Mouse (Mus musculus) liver, adult 2 months (tissue): Measurements from ENCODE around the gene Taok1.

Experiments
- CTCF ChIP-seq: fragments of 200-500 bp; IDR thresholded peaks from 2 replicates; pipeline ENCODE4 v1.5.1; 2011; ENCODE audit warnings: low read depth, low read length, control low read depth
- POLR2A ChIP-seq: fragments of 200-500 bp; IDR thresholded peaks from 2 replicates; pipeline ENCODE4 v1.6.1; 2011; ENCODE audit warnings: low read length, control low read depth; ENCODE audit not compliant: insufficient read depth; ENCODE audit errors: extremely low read depth

- TF ChIP-seq CTCF (no peak), POLR2A (no peak)
Measured at GRCm38 (mm10) chr11:77545261-77545660, 62.4 kb downstream of the Taok1 start.
